Mouse (Mus musculus) layer of hippocampus, postnatal 36 days (tissue): ENCODE data around the gene Psip1. TPM values are rescaled to one million over a fixed set of nuclear protein-coding genes. Genes with fewer than 3 reads are reported as not detected.

Experiments
- DNase-seq, 2 experiments: peaks; one replicate each; pipeline ENCODE4 v3.0.0; 2022
- total RNA-seq, 2 experiments: library from RNA; stranded (reverse); gene quantifications; 2 replicates each; pipeline ENCODE4 v1.2.3; 2021

The Psip1 gene
- total RNA-seq, 2 experiments from 2014 or later = 210 to 215 TPM

DNA sequence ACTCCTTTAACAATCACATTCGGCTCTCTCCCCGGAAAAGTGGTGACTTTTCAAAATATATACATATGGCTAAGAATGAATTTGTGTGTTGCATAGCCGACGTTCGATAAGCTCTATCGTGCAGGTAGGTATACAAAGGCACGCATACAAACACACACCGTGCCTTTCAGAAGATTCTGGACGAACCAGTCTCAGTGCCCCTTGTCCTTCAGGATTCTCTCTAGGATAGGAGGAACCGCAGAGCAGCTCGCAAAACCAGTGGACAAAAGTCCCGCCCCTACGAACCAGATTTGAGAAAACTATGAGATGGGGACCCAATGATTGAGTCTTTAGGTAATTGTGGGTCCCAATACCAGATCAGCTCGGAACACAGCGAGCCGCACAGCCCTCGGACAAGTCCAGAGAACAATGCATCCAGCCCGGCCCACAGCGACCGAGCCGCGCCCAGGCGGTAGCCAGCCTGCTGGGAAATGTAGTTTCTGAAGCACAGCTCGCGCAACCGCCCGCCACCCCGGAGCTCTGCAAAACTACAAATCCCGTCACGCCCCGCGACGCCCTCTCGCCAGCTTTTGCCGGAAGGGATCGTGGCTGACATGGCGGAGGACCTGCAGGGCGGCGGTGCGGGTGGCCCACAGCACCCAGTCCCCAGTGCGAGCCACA is 69.0 kb downstream of the Psip1 start, which contains the start of gene Snapc3:
Gene Snapc3, plus strand, starts transcription at position 565 of the 660 bp plus-strand sequence.
- DNase-seq = peak; percentile 96 to 97

DNA sequence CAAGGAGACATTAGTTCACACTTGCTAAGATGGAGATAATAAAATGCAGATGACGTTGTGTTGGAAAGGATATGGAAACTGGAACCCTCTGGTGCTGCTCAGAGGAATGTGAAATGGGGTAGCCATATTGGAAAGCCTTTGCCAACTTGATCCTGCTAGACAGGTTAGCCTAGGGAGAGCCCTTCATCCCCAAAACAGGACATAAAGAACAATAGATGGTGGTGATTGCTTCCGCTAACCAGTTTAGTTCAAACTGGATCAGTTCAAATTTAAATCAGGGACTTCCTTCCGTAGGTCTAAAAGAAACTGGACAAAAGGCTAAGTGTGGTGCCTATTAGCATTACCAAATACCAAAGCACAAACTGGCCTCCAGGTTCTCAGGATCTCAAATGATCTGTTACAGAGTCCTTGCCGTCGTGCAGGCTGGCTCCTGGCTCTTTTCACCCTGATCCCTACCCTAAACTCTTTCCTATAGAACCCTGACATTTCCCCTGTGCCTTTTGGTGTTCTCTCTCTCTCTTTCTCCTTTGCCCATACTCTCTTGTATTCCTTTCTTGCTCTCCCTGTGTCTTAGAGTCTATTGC is 71.9 kb downstream of the Psip1 start:
- DNase-seq = no peak

DNA sequence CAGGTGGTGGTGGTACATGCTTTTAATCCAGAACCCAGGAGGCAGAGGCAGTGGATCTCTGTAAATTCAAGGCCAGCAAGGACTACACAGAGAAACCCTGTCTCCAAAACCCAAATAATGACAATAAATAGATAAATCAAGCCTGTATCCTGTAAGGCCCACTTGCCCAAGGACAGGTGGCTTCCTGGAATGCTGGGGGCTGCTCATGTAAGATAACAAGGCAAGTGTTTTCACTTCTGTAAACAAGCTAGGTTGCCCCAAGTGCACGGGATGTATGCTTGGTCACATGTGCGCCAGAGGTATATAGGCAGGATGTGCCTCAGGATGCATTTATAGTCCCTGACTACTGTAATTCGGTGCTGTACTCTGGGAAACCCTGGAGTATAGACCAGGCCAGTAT is 74.2 kb downstream of the Psip1 start:
- no peak for DNase-seq

DNA sequence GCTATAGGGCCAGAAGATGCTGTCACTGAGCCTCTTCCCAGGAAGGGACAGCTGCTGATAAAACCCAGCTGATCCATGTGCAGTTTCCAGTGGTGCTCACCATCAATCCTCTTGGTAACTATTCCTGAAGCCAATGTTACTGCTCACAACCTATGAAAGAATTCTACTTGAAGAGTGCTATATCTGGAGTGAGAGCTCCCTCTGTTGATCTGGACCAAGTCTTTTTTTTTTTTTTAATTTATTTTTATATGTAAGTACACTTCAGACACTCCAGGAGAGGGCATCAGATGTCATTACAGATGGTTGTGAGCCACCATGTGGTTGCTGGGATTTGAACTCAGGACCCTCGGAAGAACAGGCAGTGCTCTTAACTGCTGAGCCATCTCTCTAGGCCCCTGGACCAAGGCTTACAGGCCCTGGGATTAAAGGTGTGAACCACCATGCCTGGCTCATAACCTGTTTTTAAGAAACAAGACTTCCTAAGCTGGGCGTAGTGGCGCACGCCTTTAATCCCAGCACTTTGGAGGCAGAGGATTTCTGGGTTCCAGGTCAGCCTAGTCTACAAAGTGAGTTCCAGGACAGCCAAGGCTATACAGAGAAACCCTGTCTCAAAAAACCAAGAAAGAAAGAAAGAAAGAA is 76.3 kb downstream of the Psip1 start:
- DNase-seq = no peak

DNA sequence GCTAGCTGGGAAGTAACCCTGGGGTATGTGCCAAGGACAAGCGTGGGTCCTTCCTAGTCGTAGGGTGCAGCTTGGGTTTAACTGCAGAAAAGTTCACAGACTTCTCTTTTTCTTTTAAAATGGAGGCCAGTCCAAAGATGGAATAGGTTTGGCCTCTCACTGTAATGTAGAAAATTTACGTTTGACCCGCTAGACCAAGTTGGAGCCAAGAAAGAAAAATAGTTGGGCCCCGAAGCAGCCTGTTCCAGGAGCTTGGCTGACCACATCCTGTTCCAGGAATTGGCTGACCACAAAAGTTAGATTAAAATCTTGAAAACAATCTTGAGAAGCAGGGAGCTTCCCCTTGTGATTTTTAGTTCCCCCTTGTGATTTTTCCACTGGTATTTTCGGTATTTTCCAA is 78.6 kb downstream of the Psip1 start:
- no peak for DNase-seq

Other genes starting within 250 kb of the Psip1 start
- 10 to 100 TPM; 34.9 to 36.5 TPM for gene Ttc39b, start 162.2 kb downstream of the Psip1 start, total RNA-seq
- 10 to 100 TPM; 40.1 to 43.1 TPM for gene Snapc3, start 68.7 kb downstream of the Psip1 start, total RNA-seq
- 1 to 10 TPM; 3.9 to 5.3 TPM for gene Ccdc171, start 39.1 kb upstream of the Psip1 start, total RNA-seq